Mouse (Mus musculus): ENCODE data around the gene Prr36.

DNA sequence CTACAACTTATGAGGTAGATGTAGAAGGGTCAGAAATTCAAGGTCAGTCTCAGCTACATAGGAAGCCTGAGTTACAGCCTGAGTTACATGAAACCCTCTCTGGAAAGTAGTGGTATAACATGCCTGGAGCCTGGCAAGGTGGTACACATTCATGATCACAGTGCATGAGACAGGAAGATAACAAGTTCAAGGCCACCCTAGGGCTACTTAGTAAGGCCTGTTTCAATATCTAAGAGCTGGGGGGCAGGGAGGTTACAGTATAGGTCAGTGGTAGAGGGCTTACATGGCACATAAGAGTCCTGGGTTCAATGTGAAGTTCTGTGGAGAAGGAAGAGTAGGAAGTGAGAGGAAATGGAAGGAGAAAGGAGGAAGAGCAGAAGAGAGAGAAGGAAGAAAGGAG lies 28.7 kb downstream of the Prr36 start:
- no peak for TF ChIP-seq POLR2A (IDR thresholded peaks at IDR 0.05; ENCODE audit: insufficient read depth, low read length)
- no peak for TF ChIP-seq CTCF (IDR thresholded peaks at IDR 0.05; ENCODE audit: low read depth, low read length)
- no peak for TF ChIP-seq EP300 (IDR thresholded peaks at IDR 0.05; ENCODE audit: insufficient read depth, low read depth, low read length)
